Mouse (Mus musculus): Measurements from ENCODE around the gene Magi2. TPM values are rescaled to one million over a fixed set of nuclear protein-coding genes. Genes with fewer than 3 reads are reported as not detected.

The Magi2 gene
- polyA plus RNA-seq, 1 experiment from 2014 or later = 37.7 TPM

- H3K27ac ChIP-seq (ENCODE audit: low read length) = no peak overlapping the region
- H3K4me3 ChIP-seq (replicated peaks; ENCODE audit: low read length) = no peak overlapping the region
- no peak overlapping the region for H3K4me2 ChIP-seq (ENCODE audit: low read length)
- WGBS = 63% methylated on average over 1 of the region's 1 CpGs
- H3K36me3 ChIP-seq (ENCODE audit: control insufficient read depth, insufficient read depth) = no peaks in the 10 kb centered on the region
- no peak for ATAC-seq
- no peaks in the 10 kb centered on the region for H3K9me3 ChIP-seq (ENCODE audit: control insufficient read depth, low read length)
- no peaks in the 10 kb centered on the region for H3K27me3 ChIP-seq (replicated peaks; ENCODE audit: control insufficient read depth, insufficient read depth, low read length)
- no peak overlapping the region for H3K9ac ChIP-seq (replicated peaks; ENCODE audit: low read depth, low read length)
- H3K4me1 ChIP-seq (replicated peaks; ENCODE audit: control insufficient read depth, insufficient read depth, low read length) = no peaks in the 10 kb centered on the region
Measured at GRCm38 (mm10) chr5:19611788-19612187, 385.0 kb downstream of the Magi2 start.

- Histone ChIP-seq H3K27me3 (replicated peaks; ENCODE audit: control insufficient read depth, insufficient read depth, low read length) (no peaks in the 10 kb centered on the region), H3K27ac (ENCODE audit: low read length) (no peak overlapping the region), H3K4me1 (replicated peaks; ENCODE audit: control insufficient read depth, insufficient read depth, low read length) (no peaks in the 10 kb centered on the region), H3K4me3 (replicated peaks; ENCODE audit: low read length) (no peak overlapping the region), H3K4me2 (ENCODE audit: low read length) (no peak overlapping the region), H3K9me3 (ENCODE audit: control insufficient read depth, low read length) (no peaks in the 10 kb centered on the region), H3K36me3 (ENCODE audit: control insufficient read depth, insufficient read depth) (no peaks in the 10 kb centered on the region), H3K9ac (replicated peaks; ENCODE audit: low read depth, low read length) (no peak overlapping the region)
- WGBS = 45% methylated on average over 5 of the region's 5 CpGs
- ATAC-seq = peak; percentile 45; the same call in 1 of the 2 replicates
Measured at GRCm38 (mm10) chr5:19621678-19622077, 394.8 kb downstream of the Magi2 start.

- Histone ChIP-seq H3K4me3 (replicated peaks; ENCODE audit: low read length) (no peak overlapping the region), H3K4me2 (ENCODE audit: low read length) (no peak overlapping the region), H3K27ac (ENCODE audit: low read length) (no peak overlapping the region), H3K4me1 (replicated peaks; ENCODE audit: control insufficient read depth, insufficient read depth, low read length) (no peaks in the 10 kb centered on the region), H3K9ac (replicated peaks; ENCODE audit: low read depth, low read length) (no peak overlapping the region), H3K27me3 (replicated peaks; ENCODE audit: control insufficient read depth, insufficient read depth, low read length) (no peaks in the 10 kb centered on the region), H3K36me3 (ENCODE audit: control insufficient read depth, insufficient read depth) (no peaks in the 10 kb centered on the region), H3K9me3 (ENCODE audit: control insufficient read depth, low read length) (no peaks in the 10 kb centered on the region)
- no peak for ATAC-seq
- 86% methylated on average over 1 of the region's 1 CpGs for WGBS
Measured at GRCm38 (mm10) chr5:19633976-19634375, 407.1 kb downstream of the Magi2 start.

- Histone ChIP-seq H3K27ac (ENCODE audit: low read length) (no peak overlapping the region), H3K4me1 (replicated peaks; ENCODE audit: control insufficient read depth, insufficient read depth, low read length) (no peaks in the 10 kb centered on the region), H3K4me2 (ENCODE audit: low read length) (no peak overlapping the region), H3K4me3 (replicated peaks; ENCODE audit: low read length) (no peak overlapping the region), H3K36me3 (ENCODE audit: control insufficient read depth, insufficient read depth) (no peaks in the 10 kb centered on the region), H3K9me3 (ENCODE audit: control insufficient read depth, low read length) (no peaks in the 10 kb centered on the region), H3K27me3 (replicated peaks; ENCODE audit: control insufficient read depth, insufficient read depth, low read length) (no peaks in the 10 kb centered on the region), H3K9ac (replicated peaks; ENCODE audit: low read depth, low read length) (no peak overlapping the region)
- 64% methylated on average over 2 of the region's 2 CpGs for WGBS
- ATAC-seq = no peak
Measured at GRCm38 (mm10) chr5:19637789-19638188, 411.0 kb downstream of the Magi2 start.

GRCm38 (mm10) chr5:19655986-19656385 is 429.1 kb downstream of the Magi2 start:
- WGBS = 85% methylated on average over 1 of the region's 1 CpGs
- H3K4me3 ChIP-seq (replicated peaks; ENCODE audit: low read length) = no peak overlapping the region
- no peaks in the 10 kb centered on the region for H3K4me1 ChIP-seq (replicated peaks; ENCODE audit: control insufficient read depth, insufficient read depth, low read length)
- H3K4me2 ChIP-seq (ENCODE audit: low read length) = no peak overlapping the region
- H3K36me3 ChIP-seq (ENCODE audit: control insufficient read depth, insufficient read depth) = no peaks in the 10 kb centered on the region
- H3K9ac ChIP-seq (replicated peaks; ENCODE audit: low read depth, low read length) = no peak overlapping the region
- no peak overlapping the region for H3K27ac ChIP-seq (ENCODE audit: low read length)
- no peak for ATAC-seq
- no peaks in the 10 kb centered on the region for H3K27me3 ChIP-seq (replicated peaks; ENCODE audit: control insufficient read depth, insufficient read depth, low read length)
- no peaks in the 10 kb centered on the region for H3K9me3 ChIP-seq (ENCODE audit: control insufficient read depth, low read length)

GRCm38 (mm10) chr5:19666416-19666815 is 439.6 kb downstream of the Magi2 start:
- no peak overlapping the region for H3K4me3 ChIP-seq (replicated peaks; ENCODE audit: low read length)
- no peak overlapping the region for H3K9ac ChIP-seq (replicated peaks; ENCODE audit: low read depth, low read length)
- no peaks in the 10 kb centered on the region for H3K4me1 ChIP-seq (replicated peaks; ENCODE audit: control insufficient read depth, insufficient read depth, low read length)
- WGBS = 91% methylated on average over 5 of the region's 5 CpGs
- H3K27me3 ChIP-seq (replicated peaks; ENCODE audit: control insufficient read depth, insufficient read depth, low read length) = no peaks in the 10 kb centered on the region
- ATAC-seq = no peak
- no peak overlapping the region for H3K4me2 ChIP-seq (ENCODE audit: low read length)
- no peaks in the 10 kb centered on the region for H3K9me3 ChIP-seq (ENCODE audit: control insufficient read depth, low read length)
- no peaks in the 10 kb centered on the region for H3K36me3 ChIP-seq (ENCODE audit: control insufficient read depth, insufficient read depth)
- H3K27ac ChIP-seq (ENCODE audit: low read length) = no peak overlapping the region

- no peak overlapping the region for H3K27ac ChIP-seq (ENCODE audit: low read length)
- no peaks in the 10 kb centered on the region for H3K9me3 ChIP-seq (ENCODE audit: control insufficient read depth, low read length)
- H3K4me1 ChIP-seq (replicated peaks; ENCODE audit: control insufficient read depth, insufficient read depth, low read length) = no peaks in the 10 kb centered on the region
- H3K4me3 ChIP-seq (replicated peaks; ENCODE audit: low read length) = no peak overlapping the region
- H3K4me2 ChIP-seq (ENCODE audit: low read length) = no peak overlapping the region
- ATAC-seq = no peak
- no peaks in the 10 kb centered on the region for H3K36me3 ChIP-seq (ENCODE audit: control insufficient read depth, insufficient read depth)
- WGBS = 82% methylated on average over 2 of the region's 2 CpGs
- no peaks in the 10 kb centered on the region for H3K27me3 ChIP-seq (replicated peaks; ENCODE audit: control insufficient read depth, insufficient read depth, low read length)
- H3K9ac ChIP-seq (replicated peaks; ENCODE audit: low read depth, low read length) = no peak overlapping the region
Measured at GRCm38 (mm10) chr5:19717296-19717695, 490.5 kb downstream of the Magi2 start.

GRCm38 (mm10) chr5:19726277-19726676 is 499.4 kb downstream of the Magi2 start:
- no peak overlapping the region for H3K4me2 ChIP-seq (ENCODE audit: low read length)
- no peak overlapping the region for H3K9ac ChIP-seq (replicated peaks; ENCODE audit: low read depth, low read length)
- no peaks in the 10 kb centered on the region for H3K27me3 ChIP-seq (replicated peaks; ENCODE audit: control insufficient read depth, insufficient read depth, low read length)
- no peaks in the 10 kb centered on the region for H3K4me1 ChIP-seq (replicated peaks; ENCODE audit: control insufficient read depth, insufficient read depth, low read length)
- ATAC-seq = no peak
- no peaks in the 10 kb centered on the region for H3K9me3 ChIP-seq (ENCODE audit: control insufficient read depth, low read length)
- H3K4me3 ChIP-seq (replicated peaks; ENCODE audit: low read length) = no peak overlapping the region
- H3K36me3 ChIP-seq (ENCODE audit: control insufficient read depth, insufficient read depth) = no peaks in the 10 kb centered on the region
- H3K27ac ChIP-seq (ENCODE audit: low read length) = no peak overlapping the region

- WGBS = 87% methylated on average over 2 of the region's 2 CpGs
- Histone ChIP-seq H3K4me2 (ENCODE audit: low read length) (no peak overlapping the region), H3K27ac (ENCODE audit: low read length) (peak overlapping the region; percentile 12; the same call in 1 of the 2 replicates), H3K36me3 (ENCODE audit: control insufficient read depth, insufficient read depth) (no peaks in the 10 kb centered on the region), H3K27me3 (replicated peaks; ENCODE audit: control insufficient read depth, insufficient read depth, low read length) (no peaks in the 10 kb centered on the region), H3K4me3 (replicated peaks; ENCODE audit: low read length) (no peak overlapping the region), H3K9ac (replicated peaks; ENCODE audit: low read depth, low read length) (no peak overlapping the region), H3K4me1 (replicated peaks; ENCODE audit: control insufficient read depth, insufficient read depth, low read length) (peaks cover 10% of the 10 kb centered on the region), H3K9me3 (ENCODE audit: control insufficient read depth, low read length) (no peaks in the 10 kb centered on the region)
- 0 out of 2 replicates have a peak, but pooled peaks have one; percentile 61 for ATAC-seq
Measured at GRCm38 (mm10) chr5:19745376-19745775, 518.5 kb downstream of the Magi2 start.

- no peak overlapping the region for H3K27ac ChIP-seq (ENCODE audit: low read length)
- H3K36me3 ChIP-seq (ENCODE audit: control insufficient read depth, insufficient read depth) = no peaks in the 10 kb centered on the region
- no peaks in the 10 kb centered on the region for H3K27me3 ChIP-seq (replicated peaks; ENCODE audit: control insufficient read depth, insufficient read depth, low read length)
- H3K9ac ChIP-seq (replicated peaks; ENCODE audit: low read depth, low read length) = no peak overlapping the region
- 37% methylated on average over 6 of the region's 6 CpGs for WGBS
- no peak overlapping the region for H3K4me2 ChIP-seq (ENCODE audit: low read length)
- peaks cover 10% of the 10 kb centered on the region for H3K4me1 ChIP-seq (replicated peaks; ENCODE audit: control insufficient read depth, insufficient read depth, low read length)
- H3K9me3 ChIP-seq (ENCODE audit: control insufficient read depth, low read length) = no peaks in the 10 kb centered on the region
- no peak overlapping the region for H3K4me3 ChIP-seq (replicated peaks; ENCODE audit: low read length)
- no peak for ATAC-seq
Measured at GRCm38 (mm10) chr5:19745916-19746315, 519.1 kb downstream of the Magi2 start.
